Mouse (Mus musculus): ENCODE data around the gene Cnnm3. TPM values are rescaled to one million over a fixed set of nuclear protein-coding genes. Genes with fewer than 3 reads are reported as not detected.

Gene Cnnm3
- polyA plus RNA-seq, 1 experiment from 2014 or later, result 3.0 TPM

GRCm38 (mm10) chr1:36556553-36557456 is 45.1 kb downstream of the Cnnm3 start:
- DNase-seq (ENCODE audit: extremely low spot score, low spot score), result peak; percentile 95
- Histone ChIP-seq H3K27me3 (ENCODE audit: poor library complexity, severe bottlenecking) (peaks cover 14% of the 10 kb centered on the region), H3K9me3 (no peaks in the 10 kb centered on the region), H3K4me1 (peaks cover 66% of the 10 kb centered on the region), H3K36me3 (replicated peaks) (peaks cover 41% of the 10 kb centered on the region), H3K4me3 (peak overlapping the region; percentile 94), H3K27ac (peak overlapping the region; percentile 98)
- under 1% methylated on average over 52 of the region's 52 CpGs for WGBS

- peak overlapping the region; percentile 94 for H3K4me3 ChIP-seq
- H3K4me1 ChIP-seq, result peaks cover 73% of the 10 kb centered on the region
- H3K9me3 ChIP-seq, result no peaks in the 10 kb centered on the region
- peaks cover 34% of the 10 kb centered on the region for H3K36me3 ChIP-seq (replicated peaks)
- H3K27ac ChIP-seq, result peak overlapping the region; percentile 98
- peak; percentile 79 for DNase-seq (ENCODE audit: extremely low spot score, low spot score)
- peaks cover 14% of the 10 kb centered on the region for H3K27me3 ChIP-seq (ENCODE audit: poor library complexity, severe bottlenecking)
- 0% methylated on average over 48 of the region's 48 CpGs for WGBS
Measured at GRCm38 (mm10) chr1:36557457-36558011, 45.9 kb downstream of the Cnnm3 start.

GRCm38 (mm10) chr1:36558031-36558993 is 46.6 kb downstream of the Cnnm3 start, which contains the start of gene Sema4c:
Gene Sema4c, minus strand, starts transcription at chr1:36558349.
- peak within 1 kb of the TSS; percentile 94 for H3K4me3 ChIP-seq
- 1% methylated on average over 69 of the region's 69 CpGs for WGBS
- H3K36me3 ChIP-seq (replicated peaks), result peaks cover 26% of the 10 kb centered on the region
- DNase-seq (ENCODE audit: extremely low spot score, low spot score), result peak; percentile 82
- peak within 1 kb of the TSS; percentile 98 for H3K27ac ChIP-seq
- H3K9me3 ChIP-seq, result no peaks in the 10 kb centered on the region
- H3K27me3 ChIP-seq (ENCODE audit: poor library complexity, severe bottlenecking), result peaks cover 14% of the 10 kb centered on the region
- H3K4me1 ChIP-seq, result peaks cover 79% of the 10 kb centered on the region

- Histone ChIP-seq H3K27me3 (ENCODE audit: poor library complexity, severe bottlenecking) (peaks cover 14% of the 10 kb centered on the region), H3K4me1 (peaks cover 78% of the 10 kb centered on the region), H3K4me3 (peak overlapping the region; percentile 94), H3K9me3 (no peaks in the 10 kb centered on the region), H3K36me3 (replicated peaks) (peaks cover 16% of the 10 kb centered on the region), H3K27ac (peak overlapping the region; percentile 98)
- WGBS, result 2% methylated on average over 4 of the region's 4 CpGs
- no peak for DNase-seq (ENCODE audit: extremely low spot score, low spot score)
Measured at GRCm38 (mm10) chr1:36559256-36559655, 47.6 kb downstream of the Cnnm3 start.

- H3K27ac ChIP-seq, result no peak overlapping the region
- peaks cover 72% of the 10 kb centered on the region for H3K4me1 ChIP-seq
- H3K4me3 ChIP-seq, result no peak overlapping the region
- peaks cover 14% of the 10 kb centered on the region for H3K27me3 ChIP-seq (ENCODE audit: poor library complexity, severe bottlenecking)
- 65% methylated on average over 5 of the region's 5 CpGs for WGBS
- no peak for DNase-seq (ENCODE audit: extremely low spot score, low spot score)
- H3K36me3 ChIP-seq (replicated peaks), result peaks cover 10% of the 10 kb centered on the region
- no peaks in the 10 kb centered on the region for H3K9me3 ChIP-seq
Measured at GRCm38 (mm10) chr1:36559888-36560287, 48.2 kb downstream of the Cnnm3 start.

GRCm38 (mm10) chr1:36560903-36561302 is 49.2 kb downstream of the Cnnm3 start:
- Histone ChIP-seq H3K4me3 (no peak overlapping the region), H3K27me3 (ENCODE audit: poor library complexity, severe bottlenecking) (peaks cover 14% of the 10 kb centered on the region), H3K27ac (no peak overlapping the region), H3K9me3 (no peaks in the 10 kb centered on the region), H3K36me3 (replicated peaks) (no peaks in the 10 kb centered on the region), H3K4me1 (peaks cover 64% of the 10 kb centered on the region)
- WGBS, result 61% methylated on average over 6 of the region's 6 CpGs
- no peak for DNase-seq (ENCODE audit: extremely low spot score, low spot score)

- no peak overlapping the region; the same call in 1 of the 2 replicates for H3K27ac ChIP-seq
- H3K9me3 ChIP-seq, result no peaks in the 10 kb centered on the region
- WGBS, result 72% methylated on average over 4 of the region's 4 CpGs
- no peaks in the 10 kb centered on the region for H3K36me3 ChIP-seq (replicated peaks)
- no peak for DNase-seq (ENCODE audit: extremely low spot score, low spot score)
- peaks cover 14% of the 10 kb centered on the region for H3K27me3 ChIP-seq (ENCODE audit: poor library complexity, severe bottlenecking)
- H3K4me1 ChIP-seq, result peaks cover 72% of the 10 kb centered on the region
- no peak overlapping the region for H3K4me3 ChIP-seq
Measured at GRCm38 (mm10) chr1:36562388-36562787, 50.7 kb downstream of the Cnnm3 start.

GRCm38 (mm10) chr1:36563197-36563596 is 51.5 kb downstream of the Cnnm3 start:
- no peak overlapping the region for H3K27ac ChIP-seq
- H3K4me1 ChIP-seq, result peaks cover 71% of the 10 kb centered on the region
- WGBS, result 73% methylated on average over 2 of the region's 2 CpGs

GRCm38 (mm10) chr1:36563632-36564031 is 52.0 kb downstream of the Cnnm3 start:
- Histone ChIP-seq H3K27ac (no peak overlapping the region), H3K36me3 (replicated peaks) (no peaks in the 10 kb centered on the region), H3K4me3 (no peak overlapping the region), H3K4me1 (peaks cover 71% of the 10 kb centered on the region), H3K9me3 (no peaks in the 10 kb centered on the region), H3K27me3 (ENCODE audit: poor library complexity, severe bottlenecking) (peaks cover 14% of the 10 kb centered on the region)
- DNase-seq (ENCODE audit: extremely low spot score, low spot score), result no peak
- WGBS, result 76% methylated on average over 4 of the region's 4 CpGs

More at GRCm38 (mm10) chr1:36563197-36563596, 51.5 kb downstream of the Cnnm3 start:
- Histone ChIP-seq H3K27me3 (ENCODE audit: poor library complexity, severe bottlenecking) (peaks cover 14% of the 10 kb centered on the region), H3K36me3 (replicated peaks) (no peaks in the 10 kb centered on the region), H3K4me3 (no peak overlapping the region), H3K9me3 (no peaks in the 10 kb centered on the region)
- DNase-seq (ENCODE audit: extremely low spot score, low spot score), result no peak

- Histone ChIP-seq H3K36me3 (replicated peaks) (no peaks in the 10 kb centered on the region), H3K27ac (no peak overlapping the region), H3K4me3 (no peak overlapping the region), H3K4me1 (peaks cover 70% of the 10 kb centered on the region), H3K27me3 (ENCODE audit: poor library complexity, severe bottlenecking) (peaks cover 10% of the 10 kb centered on the region), H3K9me3 (no peaks in the 10 kb centered on the region)
- DNase-seq (ENCODE audit: extremely low spot score, low spot score), result no peak
- WGBS, result 78% methylated on average over 6 of the region's 6 CpGs
Measured at GRCm38 (mm10) chr1:36564101-36564500, 52.4 kb downstream of the Cnnm3 start.

- Histone ChIP-seq H3K9me3 (no peaks in the 10 kb centered on the region), H3K27me3 (ENCODE audit: poor library complexity, severe bottlenecking) (no peaks in the 10 kb centered on the region), H3K27ac (peak overlapping the region; percentile 54), H3K4me1 (peaks cover 67% of the 10 kb centered on the region), H3K36me3 (replicated peaks) (no peaks in the 10 kb centered on the region), H3K4me3 (no peak overlapping the region)
- no peak for DNase-seq (ENCODE audit: extremely low spot score, low spot score)
- WGBS, result 6% methylated on average over 2 of the region's 2 CpGs
Measured at GRCm38 (mm10) chr1:36566425-36566824, 54.8 kb downstream of the Cnnm3 start.
